Mouse (Mus musculus) lung, postnatal 0 days (tissue): ENCODE measurements around the gene Mpg. TPM values are rescaled to one million over a fixed set of nuclear protein-coding genes. Genes with fewer than 3 reads are reported as not detected.

Experiments used
- ATAC-seq: fragments of 200-750 bp; cut with Nextera tagmentation; 2 replicates; pipeline ENCODE4 v1.8.0; 2017; ENCODE audit warnings: moderate library complexity
- DNase-seq: peaks from one replicate; pipeline ENCODE4 v3.0.0-alpha.2; 2016; ENCODE audit warnings: low spot score
- H3K27ac ChIP-seq: fragments of 300-500 bp; sonication (generic); 2 replicates; pipeline ENCODE4 v1.5.1; 2014; ENCODE audit warnings: antibody characterized with exemption, mild to moderate bottlenecking, low read length, mixed read lengths
- H3K27me3 ChIP-seq: fragments of 300-500 bp; sonication (generic); replicated peaks from 2 replicates; pipeline ENCODE4 v1.6.1; 2014; ENCODE audit warnings: low read length, mixed read lengths; ENCODE audit not compliant: insufficient read depth
- H3K36me3 ChIP-seq: fragments of 300-500 bp; sonication (generic); 2 replicates; pipeline ENCODE4 v1.6.1; 2014; ENCODE audit warnings: low read length, mixed read lengths; ENCODE audit not compliant: insufficient read depth
- H3K4me1 ChIP-seq: fragments of 300-500 bp; sonication (generic); 2 replicates; pipeline ENCODE4 v1.6.1; 2014; ENCODE audit warnings: antibody characterized with exemption, low read depth, low read length, mixed read lengths; ENCODE audit not compliant: insufficient read depth
- H3K4me2 ChIP-seq: fragments of 300-500 bp; sonication (generic); replicated peaks from 2 replicates; pipeline ENCODE4 v1.6.1; 2014; ENCODE audit warnings: low read depth, mild to moderate bottlenecking, low read length, moderate library complexity, mixed read lengths
- H3K4me3 ChIP-seq: fragments of 300-500 bp; sonication (generic); 2 replicates; pipeline ENCODE4 v1.5.1; 2014; ENCODE audit warnings: low read depth, low read length
- H3K9ac ChIP-seq: fragments of 300-500 bp; sonication (generic); replicated peaks from 2 replicates; pipeline ENCODE4 v1.6.1; 2014; ENCODE audit warnings: low read depth, mild to moderate bottlenecking
- H3K9me3 ChIP-seq: fragments of 300-500 bp; sonication (generic); 2 replicates; pipeline ENCODE4 v1.6.1; 2016; ENCODE audit warnings: low read length, mixed read lengths
- CTCF ChIP-seq: IDR thresholded peaks from 2 replicates; pipeline ENCODE4 v1.5.1; 2016; ENCODE audit warnings: antibody characterized with exemption, mild to moderate bottlenecking
- EP300 ChIP-seq: IDR thresholded peaks from 2 replicates; pipeline ENCODE4 v1.6.1; 2016; ENCODE audit warnings: antibody characterized with exemption, mild to moderate bottlenecking, control low read depth
- WGBS: fragments of 180-500 bp; shearing (Covaris S2); extraction: QIAGEN DNeasy Blood & Tissue Kit; methylation state at CpG from one replicate; pipeline ENCODE4 v1.1.7; 2014; 5-methylcytosine and 5-hydroxymethylcytosine counted together
- polyA plus RNA-seq: library from polyadenylated mRNA; unstranded; fragments of >200 nt; fragmentation: Nextera tagmentation; extraction: Ambion mirVana; gene quantifications from 2 replicates; pipeline ENCODE4 v1.2.1, GENCODE M21; 2015

Mpg gene
- polyA plus RNA-seq, result 22.9 and 25.9 TPM in 2 replicates

GRCm38 (mm10) chr11:32226124-32226871, at the start of gene Mpg:
Gene Mpg (plus strand): TSS chr11:32226505.
- H3K27ac ChIP-seq, result peak within 1 kb of the TSS; percentile 96
- DNase-seq, result peak; percentile 94
- peak; percentile 72 for ATAC-seq

GRCm38 (mm10) chr11:32178506-32178905, 47.8 kb upstream of the Mpg start:
- no peak overlapping the region for H3K4me3 ChIP-seq
- H3K9ac ChIP-seq, result no peak overlapping the region
- H3K27me3 ChIP-seq, result no peaks in the 10 kb centered on the region
- no peak for ATAC-seq
- H3K36me3 ChIP-seq, result no peaks in the 10 kb centered on the region
- no peaks in the 10 kb centered on the region for H3K4me1 ChIP-seq
- DNase-seq, result no peak
- no peak overlapping the region for H3K27ac ChIP-seq
- no peaks in the 10 kb centered on the region for H3K9me3 ChIP-seq
- TF ChIP-seq EP300 (no peak), CTCF (no peak)
- H3K4me2 ChIP-seq, result no peak overlapping the region
- 56% methylated on average over 1 of the region's 1 CpGs for WGBS

More at GRCm38 (mm10) chr11:32226124-32226871, at the start of gene Mpg:
- Histone ChIP-seq H3K4me2 (peak within 1 kb of the TSS; percentile 80), H3K4me3 (peak within 1 kb of the TSS; percentile 61), H3K9me3 (no peaks in the 10 kb centered on the region), H3K27me3 (no peaks in the 10 kb centered on the region), H3K4me1 (peaks cover 30% of the 10 kb centered on the region), H3K36me3 (0 out of 2 replicates have a peak, but pooled peaks cover under 1% of the 10 kb centered on the region), H3K9ac (peak within 1 kb of the TSS; percentile 81)
- peak; percentile 17; the same call in 1 of the 2 replicates for TF ChIP-seq EP300
- no peak for TF ChIP-seq CTCF
- 3% methylated on average over 46 of the region's 47 CpGs for WGBS

GRCm38 (mm10) chr11:32181246-32181645, 45.1 kb upstream of the Mpg start:
- H3K4me2 ChIP-seq, result no peak overlapping the region
- no peaks in the 10 kb centered on the region for H3K9me3 ChIP-seq
- H3K36me3 ChIP-seq, result no peaks in the 10 kb centered on the region
- H3K9ac ChIP-seq, result no peak overlapping the region
- TF ChIP-seq CTCF (no peak), EP300 (no peak)
- no peak for ATAC-seq
- H3K27ac ChIP-seq, result no peak overlapping the region
- 77% methylated on average over 4 of the region's 4 CpGs for WGBS
- no peak overlapping the region for H3K4me3 ChIP-seq
- H3K27me3 ChIP-seq, result no peaks in the 10 kb centered on the region
- no peaks in the 10 kb centered on the region for H3K4me1 ChIP-seq
- DNase-seq, result no peak

- no peak overlapping the region for H3K4me3 ChIP-seq
- no peaks in the 10 kb centered on the region for H3K36me3 ChIP-seq
- H3K4me1 ChIP-seq, result no peaks in the 10 kb centered on the region
- no peaks in the 10 kb centered on the region for H3K27me3 ChIP-seq
- H3K9me3 ChIP-seq, result no peaks in the 10 kb centered on the region
- no peak overlapping the region for H3K4me2 ChIP-seq
- TF ChIP-seq CTCF, result peak; percentile 91
- TF ChIP-seq EP300, result no peak
- WGBS, result 41% methylated on average over 23 of the region's 25 CpGs
- DNase-seq (peak; percentile 87), ATAC-seq (peak; percentile 40; the same call in 1 of the 2 replicates)
- no peak overlapping the region for H3K9ac ChIP-seq
- no peak overlapping the region for H3K27ac ChIP-seq
Measured at GRCm38 (mm10) chr11:32181973-32182868, 44.1 kb upstream of the Mpg start.

GRCm38 (mm10) chr11:32184469-32184868, 41.8 kb upstream of the Mpg start:
- H3K4me2 ChIP-seq, result no peak overlapping the region
- 84% methylated on average over 8 of the region's 8 CpGs for WGBS
- no peaks in the 10 kb centered on the region for H3K27me3 ChIP-seq
- TF ChIP-seq EP300 (no peak), CTCF (no peak)
- no peak overlapping the region for H3K4me3 ChIP-seq
- H3K9me3 ChIP-seq, result no peaks in the 10 kb centered on the region
- H3K4me1 ChIP-seq, result no peaks in the 10 kb centered on the region
- DNase-seq (no peak), ATAC-seq (no peak)
- H3K9ac ChIP-seq, result no peak overlapping the region
- H3K27ac ChIP-seq, result no peak overlapping the region
- no peaks in the 10 kb centered on the region for H3K36me3 ChIP-seq

GRCm38 (mm10) chr11:32186031-32186430, 40.3 kb upstream of the Mpg start:
- 67% methylated on average over 3 of the region's 3 CpGs for WGBS

More at GRCm38 (mm10) chr11:32186031-32186430, 40.3 kb upstream of the Mpg start:
- Histone ChIP-seq H3K4me3 (no peak overlapping the region), H3K36me3 (no peaks in the 10 kb centered on the region), H3K4me1 (no peaks in the 10 kb centered on the region), H3K27me3 (no peaks in the 10 kb centered on the region), H3K27ac (no peak overlapping the region), H3K4me2 (no peak overlapping the region), H3K9ac (no peak overlapping the region), H3K9me3 (no peaks in the 10 kb centered on the region)
- DNase-seq, result no peak
- ATAC-seq, result no peak
- TF ChIP-seq EP300 (no peak), CTCF (no peak)
